Mouse (Mus musculus) liver, embryonic 12.5 days (tissue): Measurements from ENCODE around the gene Zscan20. TPM values are rescaled to one million over a fixed set of nuclear protein-coding genes. Genes with fewer than 3 reads are reported as not detected.

Experiments used
- ATAC-seq: fragments of 200-750 bp; cut with Nextera tagmentation; 2 replicates; pipeline ENCODE4 v1.8.0; 2017; ENCODE audit warnings: moderate number of reproducible peaks, mild to moderate bottlenecking, moderate library complexity
- H3K27ac ChIP-seq: fragments of 300-500 bp; sonication (generic); 2 replicates; pipeline ENCODE4 v1.5.1; 2016; ENCODE audit warnings: mild to moderate bottlenecking
- H3K27me3 ChIP-seq: fragments of 300-500 bp; sonication (generic); replicated peaks from 2 replicates; pipeline ENCODE4 v1.6.1; 2016; ENCODE audit warnings: mild to moderate bottlenecking, moderate library complexity
- H3K36me3 ChIP-seq: fragments of 300-500 bp; sonication (generic); 2 replicates; pipeline ENCODE4 v1.6.1; 2016; ENCODE audit warnings: mild to moderate bottlenecking, moderate library complexity
- H3K4me1 ChIP-seq: fragments of 300-500 bp; sonication (generic); 2 replicates; pipeline ENCODE4 v1.6.1; 2016
- H3K4me2 ChIP-seq: fragments of 300-500 bp; sonication (generic); 2 replicates; pipeline ENCODE4 v1.6.1; 2016; ENCODE audit warnings: mild to moderate bottlenecking, moderate library complexity
- H3K4me3 ChIP-seq: fragments of 300-500 bp; sonication (generic); 2 replicates; pipeline ENCODE4 v1.5.1; 2016; ENCODE audit warnings: mild to moderate bottlenecking, moderate library complexity
- H3K9ac ChIP-seq: fragments of 300-500 bp; sonication (generic); 2 replicates; pipeline ENCODE4 v1.6.1; 2016; ENCODE audit warnings: mild to moderate bottlenecking, moderate library complexity
- H3K9me3 ChIP-seq: fragments of 300-500 bp; sonication (generic); replicated peaks from 2 replicates; pipeline ENCODE4 v1.6.1; 2016; ENCODE audit warnings: mild to moderate bottlenecking, moderate library complexity
- WGBS: fragments of 180-500 bp; shearing (Covaris S2); methylation state at CpG from one replicate; pipeline ENCODE4 v1.1.7; 2016; ENCODE audit not compliant: insufficient replicate concordance; 5-methylcytosine and 5-hydroxymethylcytosine counted together
- polyA plus RNA-seq: library from polyadenylated mRNA; unstranded; fragments of >200 nt; fragmentation: Nextera tagmentation; extraction: Ambion mirVana; gene quantifications from 2 replicates; pipeline ENCODE4 v1.2.1, GENCODE M21; 2016

Gene Zscan20
- polyA plus RNA-seq, 1 experiment from 2014 or later = 1.8 TPM

DNA sequence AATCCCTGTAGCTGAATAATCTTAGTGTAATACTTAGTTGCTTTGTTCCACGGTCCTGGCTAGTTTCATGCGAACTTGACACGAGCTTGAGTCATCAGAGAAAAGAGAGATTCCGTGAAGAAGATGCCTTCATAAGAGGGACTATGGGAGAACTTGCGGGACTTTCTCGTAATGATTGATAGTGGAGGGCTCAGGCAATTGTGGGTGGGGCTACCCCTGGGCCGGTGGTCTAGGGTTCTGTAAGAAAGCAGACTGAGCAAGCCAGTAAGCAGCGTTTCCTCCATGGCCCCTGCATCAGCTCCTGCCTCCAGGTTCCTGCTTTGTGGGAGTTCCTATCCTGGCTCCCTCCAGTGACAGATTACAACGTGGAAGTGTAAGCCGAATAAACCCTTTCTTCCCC is 808 bp upstream of the Zscan20 start:
- Histone ChIP-seq H3K4me1 (peaks cover 25% of the 10 kb centered on the region), H3K27ac (peak overlapping the region; percentile 49; the same call in 1 of the 2 replicates), H3K36me3 (no peaks in the 10 kb centered on the region), H3K4me2 (peak overlapping the region; percentile 89), H3K4me3 (peak overlapping the region; percentile 72), H3K9ac (0 out of 2 replicates have a peak overlapping the region, but pooled peaks have one; percentile 17), H3K9me3 (no peaks in the 10 kb centered on the region), H3K27me3 (peaks cover 6% of the 10 kb centered on the region)
- WGBS = 27% methylated on average over 10 of the region's 10 CpGs
- ATAC-seq = no peak

- peak overlapping the region; percentile 89 for H3K4me2 ChIP-seq
- peak overlapping the region; percentile 60 for H3K27ac ChIP-seq
- peak overlapping the region; percentile 72 for H3K4me3 ChIP-seq
- 7% methylated on average over 25 of the region's 27 CpGs for WGBS
- peaks cover 1% of the 10 kb centered on the region; the same call in 1 of the 2 replicates for H3K36me3 ChIP-seq
- no peak for ATAC-seq
- H3K9ac ChIP-seq = peak overlapping the region; percentile 74
- H3K27me3 ChIP-seq = 0 out of 2 replicates have a peak, but pooled peaks cover under 1% of the 10 kb centered on the region
- H3K9me3 ChIP-seq = no peaks in the 10 kb centered on the region
- peaks cover 25% of the 10 kb centered on the region for H3K4me1 ChIP-seq
Observed at GRCm38 (mm10) chr4:128609276-128609924, 498 bp downstream of the Zscan20 start.

- no peak overlapping the region for H3K4me2 ChIP-seq
- no peak overlapping the region for H3K9ac ChIP-seq
- no peak for ATAC-seq
- H3K27ac ChIP-seq = no peak overlapping the region
- H3K27me3 ChIP-seq = no peaks in the 10 kb centered on the region
- H3K9me3 ChIP-seq = no peaks in the 10 kb centered on the region
- peaks cover 19% of the 10 kb centered on the region for H3K36me3 ChIP-seq
- H3K4me3 ChIP-seq = no peak overlapping the region
- peaks cover 25% of the 10 kb centered on the region for H3K4me1 ChIP-seq
- 86% methylated on average over 11 of the region's 11 CpGs for WGBS
Observed at GRCm38 (mm10) chr4:128607661-128608060, 2.2 kb downstream of the Zscan20 start.

- no peak for ATAC-seq
- Histone ChIP-seq H3K4me1 (peaks cover 24% of the 10 kb centered on the region), H3K36me3 (peaks cover 27% of the 10 kb centered on the region), H3K4me3 (no peak overlapping the region), H3K27ac (no peak overlapping the region), H3K27me3 (no peaks in the 10 kb centered on the region), H3K9ac (no peak overlapping the region), H3K4me2 (no peak overlapping the region), H3K9me3 (no peaks in the 10 kb centered on the region)
- WGBS = 83% methylated on average over 7 of the region's 7 CpGs
Observed at GRCm38 (mm10) chr4:128606586-128606985, 3.3 kb downstream of the Zscan20 start.

- Histone ChIP-seq H3K9ac (no peak overlapping the region), H3K36me3 (peaks cover 11% of the 10 kb centered on the region), H3K27ac (no peak overlapping the region), H3K4me1 (peaks cover 11% of the 10 kb centered on the region), H3K4me3 (no peak overlapping the region), H3K4me2 (no peak overlapping the region), H3K27me3 (no peaks in the 10 kb centered on the region), H3K9me3 (no peaks in the 10 kb centered on the region)
- WGBS = 72% methylated on average over 12 of the region's 12 CpGs
- ATAC-seq = no peak
Observed at GRCm38 (mm10) chr4:128597801-128598560, 11.9 kb downstream of the Zscan20 start.

- ATAC-seq = no peak
- H3K36me3 ChIP-seq = peaks cover 25% of the 10 kb centered on the region
- no peak overlapping the region for H3K4me2 ChIP-seq
- H3K27me3 ChIP-seq = no peaks in the 10 kb centered on the region
- H3K4me1 ChIP-seq = peaks cover 11% of the 10 kb centered on the region
- H3K9ac ChIP-seq = no peak overlapping the region
- 55% methylated on average over 5 of the region's 5 CpGs for WGBS
- H3K4me3 ChIP-seq = no peak overlapping the region
- no peaks in the 10 kb centered on the region for H3K9me3 ChIP-seq
- H3K27ac ChIP-seq = no peak overlapping the region
Observed at GRCm38 (mm10) chr4:128594062-128594461, 15.8 kb downstream of the Zscan20 start.

DNA sequence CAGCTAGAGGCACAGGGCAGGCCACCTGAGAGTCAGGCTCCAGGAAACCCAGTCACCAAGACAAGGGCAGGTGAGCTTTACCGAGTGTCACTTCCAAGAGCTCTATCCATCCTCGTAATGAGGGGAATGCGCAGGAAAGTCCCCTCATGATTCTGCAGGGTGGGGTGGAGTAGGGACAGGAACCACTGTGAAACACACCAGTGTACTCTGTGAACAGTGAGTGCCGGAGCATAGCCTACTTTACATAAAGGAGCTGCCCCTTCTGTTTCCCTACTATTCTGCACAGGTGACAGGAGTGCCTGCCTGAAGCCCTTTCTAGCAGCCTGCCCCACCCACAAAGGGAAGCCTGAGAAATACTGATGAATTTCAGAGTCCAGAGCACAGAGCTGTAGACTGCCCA is 16.6 kb downstream of the Zscan20 start:
- Histone ChIP-seq H3K27ac (no peak overlapping the region), H3K9ac (no peak overlapping the region), H3K27me3 (no peaks in the 10 kb centered on the region), H3K4me1 (peaks cover 11% of the 10 kb centered on the region), H3K4me3 (no peak overlapping the region), H3K36me3 (peaks cover 33% of the 10 kb centered on the region), H3K9me3 (no peaks in the 10 kb centered on the region), H3K4me2 (no peak overlapping the region)
- no peak for ATAC-seq
- WGBS = 82% methylated on average over 4 of the region's 4 CpGs

DNA sequence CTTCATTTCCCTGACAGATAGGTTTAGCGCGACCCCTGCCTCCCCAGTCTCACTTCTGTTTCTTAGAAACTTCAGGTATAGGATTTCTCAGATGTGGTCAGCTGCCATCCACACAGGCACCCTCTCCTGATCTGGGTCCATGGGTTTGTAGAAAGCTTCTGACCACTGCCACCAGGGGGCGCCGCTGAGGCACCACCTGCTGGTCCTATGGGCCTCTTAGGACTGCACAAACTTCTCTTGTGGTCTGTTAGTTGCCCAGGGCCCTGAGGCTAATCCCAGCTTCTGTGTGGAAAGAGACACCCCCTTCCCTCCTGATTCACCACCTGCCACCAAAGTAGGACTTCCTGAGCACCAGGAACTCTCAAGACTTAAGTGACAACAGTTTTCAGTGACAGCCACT is 30.7 kb downstream of the Zscan20 start:
- Histone ChIP-seq H3K9ac (no peak overlapping the region), H3K36me3 (peaks cover 38% of the 10 kb centered on the region), H3K27ac (no peak overlapping the region), H3K4me1 (no peaks in the 10 kb centered on the region), H3K9me3 (peaks cover 18% of the 10 kb centered on the region), H3K27me3 (no peaks in the 10 kb centered on the region), H3K4me3 (no peak overlapping the region), H3K4me2 (no peak overlapping the region)
- ATAC-seq = 0 out of 2 replicates have a peak, but pooled peaks have one; percentile 40
- WGBS = 32% methylated on average over 4 of the region's 4 CpGs

DNA sequence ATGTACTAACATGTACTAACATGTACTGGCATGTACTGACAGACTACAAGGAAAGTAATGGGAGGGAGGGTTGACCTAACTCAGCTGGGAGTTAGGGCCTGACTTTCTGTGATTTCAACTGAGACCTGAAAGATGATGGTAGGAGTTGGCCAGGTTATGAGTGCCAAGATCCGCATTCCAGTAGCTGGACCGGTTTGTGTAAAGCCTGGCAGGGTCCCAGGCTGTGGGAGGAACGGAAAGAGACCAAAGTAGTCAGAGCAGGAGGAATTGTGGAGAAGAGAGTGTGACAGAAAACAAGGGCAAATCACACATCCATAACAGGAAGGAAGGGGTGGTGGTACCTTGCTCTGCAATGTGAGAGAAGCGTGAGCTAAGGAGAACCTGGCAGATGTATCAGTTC is 34.1 kb downstream of the Zscan20 start:
- ATAC-seq = no peak
- H3K4me2 ChIP-seq = no peak overlapping the region

GRCm38 (mm10) chr4:128560327-128560726 is 49.6 kb downstream of the Zscan20 start:
- no peak overlapping the region for H3K4me2 ChIP-seq
- WGBS = 48% methylated on average over 3 of the region's 3 CpGs
- H3K4me3 ChIP-seq = no peak overlapping the region
- peaks cover 6% of the 10 kb centered on the region; the same call in 1 of the 2 replicates for H3K27me3 ChIP-seq
- no peak overlapping the region for H3K9ac ChIP-seq
- H3K9me3 ChIP-seq = no peaks in the 10 kb centered on the region
- H3K36me3 ChIP-seq = no peaks in the 10 kb centered on the region
- H3K4me1 ChIP-seq = no peaks in the 10 kb centered on the region
- no peak overlapping the region for H3K27ac ChIP-seq
- ATAC-seq = no peak

More for the DNA sequence above, 34.1 kb downstream of the Zscan20 start:
- Histone ChIP-seq H3K9ac (no peak overlapping the region), H3K9me3 (no peaks in the 10 kb centered on the region), H3K27me3 (no peaks in the 10 kb centered on the region), H3K36me3 (peaks cover 7% of the 10 kb centered on the region), H3K27ac (no peak overlapping the region), H3K4me1 (no peaks in the 10 kb centered on the region), H3K4me3 (no peak overlapping the region)
- 78% methylated on average over 4 of the region's 4 CpGs for WGBS

- H3K27ac ChIP-seq = no peak overlapping the region
- H3K9me3 ChIP-seq = no peaks in the 10 kb centered on the region
- ATAC-seq = no peak
- WGBS = 86% methylated on average over 2 of the region's 2 CpGs
- no peak overlapping the region for H3K4me3 ChIP-seq
- H3K9ac ChIP-seq = no peak overlapping the region
- H3K27me3 ChIP-seq = no peaks in the 10 kb centered on the region
- H3K4me2 ChIP-seq = no peak overlapping the region
- H3K4me1 ChIP-seq = no peaks in the 10 kb centered on the region
- no peaks in the 10 kb centered on the region for H3K36me3 ChIP-seq
Observed at GRCm38 (mm10) chr4:128554198-128554597, 55.7 kb downstream of the Zscan20 start.

GRCm38 (mm10) chr4:128550756-128551155 is 59.1 kb downstream of the Zscan20 start:
- Histone ChIP-seq H3K9me3 (no peaks in the 10 kb centered on the region), H3K4me2 (no peak overlapping the region), H3K9ac (no peak overlapping the region), H3K4me3 (no peak overlapping the region), H3K4me1 (no peaks in the 10 kb centered on the region), H3K27me3 (no peaks in the 10 kb centered on the region), H3K27ac (no peak overlapping the region), H3K36me3 (no peaks in the 10 kb centered on the region)
- no peak for ATAC-seq
- WGBS = 70% methylated on average over 6 of the region's 6 CpGs
